Mouse (Mus musculus) C2C12 (cell line): Measurements from ENCODE around the gene Zfp866. TPM values are rescaled to one million over a fixed set of nuclear protein-coding genes. Genes with fewer than 3 reads are reported as not detected.

Source experiments
- H3K27me3 ChIP-seq: one replicate; pipeline ENCODE4 v1.6.1; 2011; ENCODE audit not compliant: control insufficient read depth, insufficient read depth, insufficient read length
- H3K36me3 ChIP-seq: one replicate; pipeline ENCODE4 v1.6.1; 2011; ENCODE audit not compliant: control insufficient read depth, insufficient read depth
- H3K4me3 ChIP-seq: one replicate; pipeline ENCODE4 v1.5.1; 2011; ENCODE audit warnings: mild to moderate bottlenecking, control low read depth; ENCODE audit not compliant: poor library complexity, insufficient read depth, severe bottlenecking
- H3K79me2 ChIP-seq: one replicate; pipeline ENCODE4 v1.6.1; 2011; ENCODE audit not compliant: control insufficient read depth, insufficient read depth
- H3K79me3 ChIP-seq: one replicate; pipeline ENCODE4 v1.6.1; 2011; ENCODE audit warnings: low read depth, control low read depth
- H3ac ChIP-seq: one replicate; pipeline ENCODE3; 2011; ENCODE audit warnings: low read depth; ENCODE audit not compliant: control insufficient read depth, insufficient read length
- CEBPB ChIP-seq: IDR thresholded peaks from one replicate; pipeline ENCODE4 v1.6.1; 2011; ENCODE audit warnings: low read depth, mild to moderate bottlenecking, control low read depth, moderate library complexity
- CTCF ChIP-seq: IDR thresholded peaks from one replicate; pipeline ENCODE4 v1.5.1; 2011; ENCODE audit not compliant: control insufficient read depth, insufficient read depth, insufficient read length
- FOSL1 ChIP-seq: IDR thresholded peaks from one replicate; pipeline ENCODE4 v1.8.0; 2011; ENCODE audit warnings: mild to moderate bottlenecking, low read length; ENCODE audit not compliant: poor library complexity, insufficient read depth, severe bottlenecking
- MAX ChIP-seq: IDR thresholded peaks from one replicate; pipeline ENCODE4 v1.6.1; 2011; ENCODE audit warnings: mild to moderate bottlenecking, control low read depth
- MYOD1 ChIP-seq: IDR thresholded peaks from one replicate; pipeline ENCODE4 v1.6.1; 2011; ENCODE audit warnings: low read depth; ENCODE audit not compliant: control insufficient read depth, insufficient read length
- MYOG ChIP-seq: IDR thresholded peaks from one replicate; pipeline ENCODE4 v1.6.1; 2011; ENCODE audit not compliant: control insufficient read depth, insufficient read length; ENCODE audit errors: extremely low read depth
- USF1 ChIP-seq: IDR thresholded peaks from one replicate; pipeline ENCODE4 v1.6.1; 2011; ENCODE audit warnings: low read depth, mild to moderate bottlenecking, control low read depth, moderate library complexity
- polyA plus RNA-seq: library from polyadenylated mRNA; unstranded; fragments of >200 nt; fragmentation: generic; extraction: Trizol; gene quantifications from one replicate; pipeline ENCODE4 v1.2.1, GENCODE M21; 2012; ENCODE audit warnings: missing spikeins

The Zfp866 gene
- polyA plus RNA-seq, 1 experiment = 3.9 TPM

DNA sequence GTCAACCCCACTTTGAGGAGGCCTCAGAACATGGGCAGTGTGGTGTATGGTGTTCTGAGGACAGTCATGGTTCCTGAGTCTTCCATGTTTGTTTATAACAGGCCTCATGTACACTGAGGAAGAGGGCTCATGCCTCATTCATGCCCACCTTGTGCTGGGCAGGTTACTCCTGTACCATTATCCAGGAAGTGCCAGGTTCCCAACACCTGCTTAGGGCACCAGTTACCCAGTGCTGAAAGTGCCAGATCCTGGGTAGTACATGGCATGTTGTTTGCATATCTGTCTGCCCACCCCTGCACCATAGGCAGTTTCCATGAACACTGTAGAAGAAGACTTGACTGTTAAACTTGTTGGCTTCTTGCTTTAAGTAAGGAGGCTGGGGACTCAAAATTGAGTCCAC lies 11.2 kb upstream of the Zfp866 start:
- Histone ChIP-seq H3K36me3 (peaks cover 92% of the 10 kb centered on the region), H3K27me3 (no peaks in the 10 kb centered on the region), H3K4me3 (no peak overlapping the region), H3ac (no peak overlapping the region), H3K79me2 (no peaks in the 10 kb centered on the region), H3K79me3 (no peaks in the 10 kb centered on the region)
- TF ChIP-seq CTCF (no peak), FOSL1 (no peak), MYOG (no peak), USF1 (no peak), CEBPB (no peak), MAX (no peak), MYOD1 (no peak)

DNA sequence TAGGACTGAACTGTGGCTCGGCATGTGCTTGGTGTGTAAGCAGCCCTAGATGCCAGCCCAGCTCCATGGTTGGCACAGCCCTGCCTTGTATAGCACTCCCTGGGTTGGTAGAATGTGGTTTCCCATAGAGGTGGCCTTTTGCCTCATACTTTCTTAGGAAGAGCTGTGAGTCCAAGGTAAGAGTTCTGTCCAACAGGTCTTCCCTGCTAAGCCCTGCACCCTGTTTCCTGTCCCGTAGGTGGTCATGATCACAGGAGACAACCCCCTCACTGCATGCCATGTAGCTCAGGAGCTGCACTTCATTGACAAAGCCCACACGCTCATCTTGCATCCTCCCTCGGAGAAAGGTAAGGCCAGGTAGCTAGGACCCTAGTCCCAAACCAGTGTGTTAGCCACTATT lies 10.8 kb upstream of the Zfp866 start:
- H3K36me3 ChIP-seq = peaks cover 92% of the 10 kb centered on the region

DNA sequence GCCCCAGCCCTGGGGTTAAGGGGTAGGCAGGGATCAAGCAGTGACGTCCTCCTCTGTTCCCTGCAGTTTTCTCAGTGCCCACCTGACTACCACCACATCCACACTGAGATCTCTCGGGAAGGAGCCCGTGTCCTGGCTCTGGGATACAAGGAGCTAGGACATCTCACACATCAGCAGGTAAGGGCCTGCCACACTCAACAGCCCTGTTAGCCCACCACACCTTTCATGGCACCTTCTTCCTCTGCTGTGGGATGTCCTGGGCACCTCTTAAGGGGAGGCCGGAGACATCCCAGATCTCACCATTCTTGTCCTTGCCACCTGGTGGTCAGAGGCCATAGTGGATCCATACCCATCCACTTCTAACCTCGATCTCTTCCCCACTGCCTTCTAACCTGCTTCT lies 9.0 kb upstream of the Zfp866 start:
- H3K79me2 ChIP-seq = peaks cover 6% of the 10 kb centered on the region
- H3K27me3 ChIP-seq = no peaks in the 10 kb centered on the region
- TF ChIP-seq MYOD1 = no peak
- no peak for TF ChIP-seq CTCF
- no peak for TF ChIP-seq FOSL1
- TF ChIP-seq CEBPB = no peak
- no peak for TF ChIP-seq MAX
- no peak for TF ChIP-seq MYOG
- TF ChIP-seq USF1 = no peak
- H3K4me3 ChIP-seq = no peak overlapping the region
- H3K36me3 ChIP-seq = peaks cover 88% of the 10 kb centered on the region
- H3ac ChIP-seq = no peak overlapping the region
- no peaks in the 10 kb centered on the region for H3K79me3 ChIP-seq

More for the DNA sequence above, 10.8 kb upstream of the Zfp866 start:
- no peak overlapping the region for H3ac ChIP-seq
- TF ChIP-seq MAX (no peak), MYOD1 (no peak), CEBPB (no peak), CTCF (no peak), MYOG (no peak), USF1 (no peak), FOSL1 (no peak)
- H3K4me3 ChIP-seq = no peak overlapping the region
- H3K79me2 ChIP-seq = no peaks in the 10 kb centered on the region
- H3K79me3 ChIP-seq = no peaks in the 10 kb centered on the region
- no peaks in the 10 kb centered on the region for H3K27me3 ChIP-seq

DNA sequence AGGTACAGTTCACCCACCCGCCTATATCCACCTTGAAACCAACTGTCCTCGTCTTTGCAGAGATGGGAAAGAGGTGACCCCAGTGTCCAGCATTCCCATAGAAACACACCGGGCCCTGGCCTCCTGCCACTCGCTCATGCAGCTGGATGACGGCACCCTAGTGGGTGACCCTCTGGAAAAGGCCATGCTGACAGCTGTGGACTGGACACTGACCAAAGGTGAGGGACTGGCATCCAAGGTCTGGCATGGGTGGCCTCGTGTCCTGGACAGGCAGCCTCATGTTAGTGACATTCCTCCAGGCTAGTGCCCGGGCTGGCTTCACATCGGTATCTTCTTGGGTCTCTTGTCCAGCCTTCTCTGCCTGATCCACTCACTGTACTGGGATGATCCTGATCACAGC lies 8.3 kb upstream of the Zfp866 start:
- peaks cover 89% of the 10 kb centered on the region for H3K36me3 ChIP-seq
- TF ChIP-seq MYOD1 (no peak), USF1 (no peak), MAX (no peak), FOSL1 (no peak), CEBPB (no peak), CTCF (no peak), MYOG (no peak)
- no peaks in the 10 kb centered on the region for H3K27me3 ChIP-seq
- no peak overlapping the region for H3ac ChIP-seq
- no peak overlapping the region for H3K4me3 ChIP-seq
- peaks cover 13% of the 10 kb centered on the region for H3K79me2 ChIP-seq
- H3K79me3 ChIP-seq = no peaks in the 10 kb centered on the region

DNA sequence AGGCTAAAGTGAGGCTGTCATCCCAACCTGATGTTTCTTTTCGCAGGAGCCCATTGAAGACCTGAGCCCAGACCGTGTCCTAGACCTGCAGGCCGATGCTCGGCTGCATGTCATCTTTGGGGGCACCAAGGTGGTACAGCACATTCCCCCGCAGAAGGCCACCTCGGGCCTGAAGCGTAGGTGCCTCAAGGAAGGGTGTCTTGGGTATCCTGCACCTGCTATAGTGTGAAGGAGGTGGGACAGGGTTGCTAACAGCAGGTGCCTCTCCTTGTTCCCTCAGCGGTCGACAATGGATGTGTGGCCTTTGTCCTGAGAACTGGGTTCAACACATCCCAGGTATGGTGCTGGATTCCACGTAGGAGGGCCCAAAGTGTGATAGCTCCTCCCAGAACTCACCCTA lies 6.7 kb upstream of the Zfp866 start:
- TF ChIP-seq MYOD1 (no peak), MAX (no peak), MYOG (no peak), USF1 (no peak), CTCF (no peak), CEBPB (no peak), FOSL1 (no peak)
- no peak overlapping the region for H3ac ChIP-seq
- H3K79me3 ChIP-seq = peaks cover 15% of the 10 kb centered on the region
- peaks cover 89% of the 10 kb centered on the region for H3K36me3 ChIP-seq
- peaks cover 29% of the 10 kb centered on the region for H3K79me2 ChIP-seq
- H3K27me3 ChIP-seq = no peaks in the 10 kb centered on the region
- H3K4me3 ChIP-seq = no peak overlapping the region

DNA sequence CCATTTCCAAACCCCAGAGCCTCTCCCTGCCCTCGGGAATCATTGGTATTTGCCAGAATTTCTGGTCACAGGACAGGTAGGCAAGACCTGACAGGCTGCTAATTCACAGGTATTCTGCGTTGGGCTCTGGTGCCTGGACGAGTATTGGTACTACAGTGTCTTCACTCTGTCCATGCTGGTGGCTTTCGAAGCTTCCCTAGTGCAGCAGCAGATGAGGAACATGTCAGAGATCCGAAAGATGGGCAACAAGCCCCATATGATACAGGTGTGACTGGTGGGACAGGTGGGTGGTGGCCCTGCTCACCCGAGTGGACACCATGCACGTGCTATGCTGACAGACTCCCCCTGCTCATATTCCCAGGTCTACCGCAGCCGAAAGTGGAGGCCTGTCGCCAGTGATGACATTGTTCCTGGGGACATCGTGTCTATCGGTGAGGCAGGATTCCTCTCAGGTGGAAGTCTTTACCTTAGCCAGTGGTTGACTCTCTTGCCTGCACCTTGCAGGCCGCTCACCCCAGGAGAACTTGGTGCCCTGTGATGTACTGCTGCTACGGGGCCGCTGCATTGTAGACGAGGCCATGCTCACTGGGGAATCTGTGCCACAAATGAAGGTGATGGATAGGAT lies 5.9 kb upstream of the Zfp866 start:
- Histone ChIP-seq H3K4me3 (no peak overlapping the region), H3ac (no peak overlapping the region), H3K79me2 (peaks cover 37% of the 10 kb centered on the region), H3K79me3 (peaks cover 23% of the 10 kb centered on the region), H3K36me3 (peaks cover 82% of the 10 kb centered on the region), H3K27me3 (no peaks in the 10 kb centered on the region)
- TF ChIP-seq MYOD1 (no peak), CTCF (no peak), MYOG (no peak), USF1 (no peak), CEBPB (no peak)
